Mouse (Mus musculus) liver, embryonic 15.5 days (tissue): Measurements from ENCODE around the gene Fam171a1. TPM values are rescaled to one million over a fixed set of nuclear protein-coding genes. Genes with fewer than 3 reads are reported as not detected.
"Not testable (repeated sequence)": the region's sequence is repeated elsewhere in the genome, so short reads cannot be mapped to it uniquely, and the experiment has no call there.

Experiments
- ATAC-seq: fragments of 200-750 bp; cut with Nextera tagmentation; 2 replicates; pipeline ENCODE4 v1.8.0; 2017; ENCODE audit warnings: moderate number of reproducible peaks, mild to moderate bottlenecking, moderate library complexity; ENCODE audit not compliant: insufficient read depth
- H3K27ac ChIP-seq: fragments of 300-500 bp; sonication (generic); replicated peaks from 2 replicates; pipeline ENCODE4 v1.5.1; 2015; ENCODE audit warnings: mild to moderate bottlenecking, inconsistent platforms
- H3K27me3 ChIP-seq: fragments of 300-500 bp; sonication (generic); 2 replicates; pipeline ENCODE4 v1.6.1; 2015; ENCODE audit warnings: mild to moderate bottlenecking, inconsistent platforms
- H3K36me3 ChIP-seq: fragments of 300-500 bp; sonication (generic); replicated peaks from 2 replicates; pipeline ENCODE4 v1.6.1; 2015; ENCODE audit warnings: moderate library complexity, mild to moderate bottlenecking, inconsistent platforms
- H3K4me1 ChIP-seq: fragments of 300-500 bp; sonication (generic); replicated peaks from 2 replicates; pipeline ENCODE4 v1.6.1; 2015; ENCODE audit warnings: inconsistent platforms
- H3K4me2 ChIP-seq: fragments of 300-500 bp; sonication (generic); 2 replicates; pipeline ENCODE4 v1.6.1; 2015; ENCODE audit warnings: moderate library complexity, mild to moderate bottlenecking, inconsistent platforms
- H3K4me3 ChIP-seq: fragments of 300-500 bp; sonication (generic); replicated peaks from 2 replicates; pipeline ENCODE4 v1.5.1; 2015; ENCODE audit warnings: mild to moderate bottlenecking, inconsistent platforms
- H3K9ac ChIP-seq: fragments of 300-500 bp; sonication (generic); 2 replicates; pipeline ENCODE4 v1.6.1; 2015; ENCODE audit warnings: moderate library complexity, mild to moderate bottlenecking, inconsistent platforms
- H3K9me3 ChIP-seq: fragments of 300-500 bp; sonication (generic); replicated peaks from 2 replicates; pipeline ENCODE4 v1.6.1; 2016; ENCODE audit warnings: inconsistent platforms
- WGBS: fragments of 180-500 bp; shearing (Covaris S2); methylation state at CpG from one replicate; pipeline ENCODE4 v1.1.7; 2015; ENCODE audit warnings: mixed read lengths; ENCODE audit not compliant: insufficient replicate concordance; 5-methylcytosine and 5-hydroxymethylcytosine counted together
- polyA plus RNA-seq: library from polyadenylated mRNA; unstranded; fragments of >200 nt; fragmentation: Nextera tagmentation; extraction: Ambion mirVana; gene quantifications from 2 replicates; pipeline ENCODE4 v1.2.1, GENCODE M21; 2015

Fam171a1 gene
- polyA plus RNA-seq, 1 experiment from 2014 or later, result 2.8 TPM

GRCm38 (mm10) chr2:3215480-3215879, 101.5 kb downstream of the Fam171a1 start:
- Histone ChIP-seq H3K9ac (no peak overlapping the region), H3K36me3 (no peaks in the 10 kb centered on the region), H3K4me2 (no peak overlapping the region), H3K4me3 (no peak overlapping the region), H3K9me3 (no peaks in the 10 kb centered on the region), H3K4me1 (no peaks in the 10 kb centered on the region), H3K27me3 (no peaks in the 10 kb centered on the region), H3K27ac (no peak overlapping the region)
- no peak for ATAC-seq
- 24% methylated on average over 3 of the region's 3 CpGs for WGBS

- no peak overlapping the region for H3K9ac ChIP-seq
- no peak overlapping the region for H3K4me3 ChIP-seq
- no peak overlapping the region for H3K27ac ChIP-seq
- H3K9me3 ChIP-seq, result no peaks in the 10 kb centered on the region
- H3K4me2 ChIP-seq, result no peak overlapping the region
- no peaks in the 10 kb centered on the region for H3K36me3 ChIP-seq
- 68% methylated on average over 10 of the region's 10 CpGs for WGBS
- ATAC-seq, result no peak
- no peaks in the 10 kb centered on the region for H3K27me3 ChIP-seq
- H3K4me1 ChIP-seq, result no peaks in the 10 kb centered on the region
These were observed 102.6 kb downstream of the Fam171a1 start for GRCm38 (mm10) chr2:3216617-3217016.

GRCm38 (mm10) chr2:3217577-3217976, 103.6 kb downstream of the Fam171a1 start:
- not testable (repeated sequence) for H3K27me3 ChIP-seq, H3K9me3 ChIP-seq, H3K4me1 ChIP-seq, H3K4me3 ChIP-seq, H3K27ac ChIP-seq, H3K9ac ChIP-seq, ATAC-seq, H3K36me3 ChIP-seq, H3K4me2 ChIP-seq
- 85% methylated on average over 3 of the region's 3 CpGs for WGBS

- Histone ChIP-seq H3K27ac (no peak overlapping the region), H3K9ac (no peak overlapping the region), H3K4me3 (no peak overlapping the region), H3K4me1 (no peaks in the 10 kb centered on the region), H3K9me3 (no peaks in the 10 kb centered on the region), H3K36me3 (no peaks in the 10 kb centered on the region), H3K27me3 (no peaks in the 10 kb centered on the region), H3K4me2 (no peak overlapping the region)
- no peak for ATAC-seq
- 58% methylated on average over 6 of the region's 6 CpGs for WGBS
These were observed 104.2 kb downstream of the Fam171a1 start for GRCm38 (mm10) chr2:3218225-3218624.

- no peak overlapping the region for H3K9ac ChIP-seq
- no peaks in the 10 kb centered on the region for H3K27me3 ChIP-seq
- no peak overlapping the region for H3K4me2 ChIP-seq
- H3K36me3 ChIP-seq, result no peaks in the 10 kb centered on the region
- no peaks in the 10 kb centered on the region for H3K4me1 ChIP-seq
- no peaks in the 10 kb centered on the region for H3K9me3 ChIP-seq
- no peak for ATAC-seq
- WGBS, result 70% methylated on average over 4 of the region's 4 CpGs
- H3K4me3 ChIP-seq, result no peak overlapping the region
- H3K27ac ChIP-seq, result no peak overlapping the region
These were observed 114.5 kb downstream of the Fam171a1 start for GRCm38 (mm10) chr2:3228475-3228874.

GRCm38 (mm10) chr2:3229060-3229459, 115.0 kb downstream of the Fam171a1 start:
- Histone ChIP-seq H3K9me3 (no peaks in the 10 kb centered on the region), H3K27ac (no peak overlapping the region), H3K27me3 (no peaks in the 10 kb centered on the region), H3K4me3 (no peak overlapping the region), H3K36me3 (no peaks in the 10 kb centered on the region), H3K4me2 (no peak overlapping the region), H3K4me1 (no peaks in the 10 kb centered on the region), H3K9ac (no peak overlapping the region)
- no peak for ATAC-seq
- WGBS, result 3% methylated on average over 2 of the region's 2 CpGs

GRCm38 (mm10) chr2:3239255-3239654, 125.2 kb downstream of the Fam171a1 start:
- H3K4me1 ChIP-seq, result no peaks in the 10 kb centered on the region
- H3K36me3 ChIP-seq, result no peaks in the 10 kb centered on the region
- 56% methylated on average over 5 of the region's 5 CpGs for WGBS
- no peak for ATAC-seq
- H3K27ac ChIP-seq, result no peak overlapping the region
- H3K4me3 ChIP-seq, result no peak overlapping the region
- H3K9ac ChIP-seq, result no peak overlapping the region
- H3K27me3 ChIP-seq, result no peaks in the 10 kb centered on the region
- no peaks in the 10 kb centered on the region for H3K9me3 ChIP-seq
- H3K4me2 ChIP-seq, result no peak overlapping the region

GRCm38 (mm10) chr2:3244251-3244650, 130.2 kb downstream of the Fam171a1 start:
- Histone ChIP-seq H3K9ac (no peak overlapping the region), H3K9me3 (no peaks in the 10 kb centered on the region), H3K27me3 (no peaks in the 10 kb centered on the region), H3K4me2 (no peak overlapping the region), H3K4me3 (no peak overlapping the region), H3K4me1 (no peaks in the 10 kb centered on the region), H3K36me3 (no peaks in the 10 kb centered on the region), H3K27ac (no peak overlapping the region)
- 42% methylated on average over 3 of the region's 3 CpGs for WGBS
- ATAC-seq, result no peak

GRCm38 (mm10) chr2:3251309-3251708, 137.3 kb downstream of the Fam171a1 start:
- H3K9ac ChIP-seq, result no peak overlapping the region
- H3K4me3 ChIP-seq, result no peak overlapping the region
- no peak overlapping the region for H3K4me2 ChIP-seq
- 49% methylated on average over 2 of the region's 2 CpGs for WGBS
- no peak overlapping the region for H3K27ac ChIP-seq
- H3K9me3 ChIP-seq, result no peaks in the 10 kb centered on the region
- no peaks in the 10 kb centered on the region for H3K27me3 ChIP-seq
- H3K4me1 ChIP-seq, result no peaks in the 10 kb centered on the region
- H3K36me3 ChIP-seq, result no peaks in the 10 kb centered on the region
- ATAC-seq, result no peak

- ATAC-seq, result no peak
- Histone ChIP-seq H3K36me3 (no peaks in the 10 kb centered on the region), H3K27me3 (no peaks in the 10 kb centered on the region), H3K4me1 (no peaks in the 10 kb centered on the region), H3K4me2 (no peak overlapping the region), H3K4me3 (no peak overlapping the region), H3K9me3 (no peaks in the 10 kb centered on the region), H3K9ac (no peak overlapping the region), H3K27ac (no peak overlapping the region)
- 58% methylated on average over 3 of the region's 3 CpGs for WGBS
These were observed 152.4 kb downstream of the Fam171a1 start for GRCm38 (mm10) chr2:3266466-3266865.

GRCm38 (mm10) chr2:3267879-3268278, 153.9 kb downstream of the Fam171a1 start:
- WGBS, result 18% methylated on average over 3 of the region's 3 CpGs

GRCm38 (mm10) chr2:3273349-3273748, 159.3 kb downstream of the Fam171a1 start:
- H3K4me3 ChIP-seq, result no peak overlapping the region
- no peak overlapping the region for H3K9ac ChIP-seq
- WGBS, result 48% methylated on average over 2 of the region's 2 CpGs
- H3K9me3 ChIP-seq, result no peaks in the 10 kb centered on the region
- H3K27ac ChIP-seq, result no peak overlapping the region
- H3K4me2 ChIP-seq, result no peak overlapping the region
- no peak for ATAC-seq
- H3K4me1 ChIP-seq, result no peaks in the 10 kb centered on the region
- H3K36me3 ChIP-seq, result no peaks in the 10 kb centered on the region
- no peaks in the 10 kb centered on the region for H3K27me3 ChIP-seq

More at GRCm38 (mm10) chr2:3267879-3268278, 153.9 kb downstream of the Fam171a1 start:
- Histone ChIP-seq H3K4me1 (no peaks in the 10 kb centered on the region), H3K27ac (no peak overlapping the region), H3K4me3 (no peak overlapping the region), H3K36me3 (no peaks in the 10 kb centered on the region), H3K4me2 (no peak overlapping the region), H3K9me3 (no peaks in the 10 kb centered on the region), H3K27me3 (no peaks in the 10 kb centered on the region), H3K9ac (no peak overlapping the region)
- no peak for ATAC-seq
